Mouse (Mus musculus) C2C12 (cell line): ENCODE results near the gene Ripor3.

Source experiments
- CEBPB ChIP-seq: IDR thresholded peaks from one replicate; pipeline ENCODE4 v1.6.1; 2011; ENCODE audit warnings: low read depth, mild to moderate bottlenecking, control low read depth, moderate library complexity
- CTCF ChIP-seq: IDR thresholded peaks from one replicate; pipeline ENCODE4 v1.5.1; 2011; ENCODE audit not compliant: control insufficient read depth, insufficient read depth, insufficient read length
- MAX ChIP-seq: IDR thresholded peaks from one replicate; pipeline ENCODE4 v1.6.1; 2011; ENCODE audit warnings: mild to moderate bottlenecking, control low read depth
- MYOD1 ChIP-seq: IDR thresholded peaks from one replicate; pipeline ENCODE4 v1.6.1; 2011; ENCODE audit warnings: low read depth; ENCODE audit not compliant: control insufficient read depth, insufficient read length
- MYOG ChIP-seq: IDR thresholded peaks from one replicate; pipeline ENCODE4 v1.6.1; 2011; ENCODE audit not compliant: control insufficient read depth, insufficient read length; ENCODE audit errors: extremely low read depth
- USF1 ChIP-seq: IDR thresholded peaks from one replicate; pipeline ENCODE4 v1.6.1; 2011; ENCODE audit warnings: low read depth, mild to moderate bottlenecking, control low read depth, moderate library complexity

DNA sequence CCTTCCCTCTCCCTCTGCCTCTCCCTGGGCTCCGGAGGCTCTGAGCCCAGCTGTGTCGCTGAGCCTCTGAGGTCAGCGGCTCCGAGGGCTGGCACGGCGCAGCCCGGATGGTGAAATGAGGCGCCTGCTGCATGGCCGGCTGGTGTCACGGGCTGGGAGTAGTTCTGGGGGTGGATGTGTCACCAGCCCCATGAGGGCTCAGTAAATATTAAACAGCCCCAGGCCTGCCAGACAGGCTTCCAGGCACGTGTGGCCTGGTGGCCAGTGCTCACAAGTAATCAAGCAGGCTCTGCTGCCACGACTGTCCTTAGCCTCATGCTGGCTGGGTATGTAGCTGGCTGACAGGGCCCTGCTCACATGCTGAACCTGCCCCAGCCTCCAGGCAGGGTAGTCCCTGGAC, 7.0 kb downstream of the Ripor3 start:
- TF ChIP-seq CTCF = no peak
- peak; percentile 33 for TF ChIP-seq MAX
- no peak for TF ChIP-seq CEBPB
- TF ChIP-seq MYOD1 = no peak
- TF ChIP-seq USF1 = no peak
- no peak for TF ChIP-seq MYOG
